Mouse (Mus musculus): ENCODE results near the gene Mpp3.

- TF ChIP-seq EP300 (IDR thresholded peaks at IDR 0.05; ENCODE audit: insufficient read depth, low read depth, low read length) (no peak), CTCF (IDR thresholded peaks at IDR 0.05; ENCODE audit: low read depth, low read length) (no peak)
These were observed 4.0 kb downstream of the Mpp3 start for GRCm38 (mm10) chr11:102024084-102024758.
